Mouse (Mus musculus) layer of hippocampus, postnatal 36 days (tissue): ENCODE measurements around the gene Gnb1l. TPM values are rescaled to one million over a fixed set of nuclear protein-coding genes. Genes with fewer than 3 reads are reported as not detected.

Experiments used
- DNase-seq, 2 experiments: peaks; one replicate each; pipeline ENCODE4 v3.0.0; 2022
- total RNA-seq, 2 experiments: library from RNA; stranded (reverse); gene quantifications; 2 replicates each; pipeline ENCODE4 v1.2.3; 2021

Gene Gnb1l
- total RNA-seq, 2 experiments from 2014 or later: 6.6 to 6.9 TPM

GRCm38 (mm10) chr16:18552106-18552710 is 53.7 kb downstream of the Gnb1l start:
- DNase-seq: no peak

GRCm38 (mm10) chr16:18554721-18555120 is 56.2 kb downstream of the Gnb1l start:
- no peak for DNase-seq

GRCm38 (mm10) chr16:18555235-18555935 is 56.9 kb downstream of the Gnb1l start:
- no peak for DNase-seq

- no peak for DNase-seq
These were observed 57.9 kb downstream of the Gnb1l start for GRCm38 (mm10) chr16:18556461-18556860.

- no peak for DNase-seq
These were observed 66.0 kb downstream of the Gnb1l start for GRCm38 (mm10) chr16:18564472-18564871.

- DNase-seq: no peak
These were observed 70.1 kb downstream of the Gnb1l start for GRCm38 (mm10) chr16:18568599-18568998.

- DNase-seq: no peak
These were observed 75.7 kb downstream of the Gnb1l start for GRCm38 (mm10) chr16:18574196-18574595.

GRCm38 (mm10) chr16:18577071-18577470 is 78.6 kb downstream of the Gnb1l start:
- no peak for DNase-seq

GRCm38 (mm10) chr16:18577599-18578160 is 79.2 kb downstream of the Gnb1l start:
- DNase-seq: no peak

GRCm38 (mm10) chr16:18580389-18580788 is 81.9 kb downstream of the Gnb1l start:
- no peak for DNase-seq

GRCm38 (mm10) chr16:18581050-18581622 is 82.6 kb downstream of the Gnb1l start:
- no peak for DNase-seq

- peak in 1 of 2 experiments; percentile 9 for DNase-seq
These were observed 83.2 kb downstream of the Gnb1l start for GRCm38 (mm10) chr16:18581623-18582205.

- no peak for DNase-seq
These were observed 84.1 kb downstream of the Gnb1l start for GRCm38 (mm10) chr16:18582426-18583148.

- DNase-seq: no peak
These were observed 84.7 kb downstream of the Gnb1l start for GRCm38 (mm10) chr16:18583169-18583568.

- DNase-seq: no peak
These were observed 85.3 kb downstream of the Gnb1l start for GRCm38 (mm10) chr16:18583673-18584357.

- DNase-seq: no peak
These were observed 86.5 kb downstream of the Gnb1l start for GRCm38 (mm10) chr16:18584901-18585510.

GRCm38 (mm10) chr16:18585676-18586075 is 87.2 kb downstream of the Gnb1l start:
- no peak for DNase-seq

GRCm38 (mm10) chr16:18586076-18586905 is 87.8 kb downstream of the Gnb1l start:
- DNase-seq: no peak

- no peak for DNase-seq
These were observed 88.5 kb downstream of the Gnb1l start for GRCm38 (mm10) chr16:18586906-18587546.
